Mouse (Mus musculus): Measurements from ENCODE around the gene Tusc2.
A peak's percentile ranks its signal among the peaks of the same experiment; 100 is the strongest.

- TF ChIP-seq CTCF (IDR thresholded peaks at IDR 0.05; ENCODE audit: low read depth) (peak; percentile 36), EP300 (IDR thresholded peaks at IDR 0.05; ENCODE audit: low read depth) (no peak)
Observed at GRCm38 (mm10) chr9:107554319-107554825, 8.7 kb upstream of the Tusc2 start.

Data from liver, postnatal 0 days (tissue).